Comparison of ENCODE assay signal across 1 mouse cellular context in genomic region chr5:115296347-115296746, GRCm38 (mm10).
TF ChIP-seq lines count a peak whose summit lies in the region.

No protein-coding gene starts in this region.

TF ChIP-seq in MEL, 35 proteins besides CTCF, POLR2A, EP300 and RAD21:
- TF ChIP-seq CHD2 (IDR thresholded peaks at IDR 0.05; ENCODE audit: low read length), result no peak
- TF ChIP-seq TBP (IDR thresholded peaks at IDR 0.05; ENCODE audit: low read depth, low read length), result no peak
- TF ChIP-seq USF2 (IDR thresholded peaks at IDR 0.05; ENCODE audit: borderline replicate concordance in 1 of 2, insufficient read depth in 1 of 2, low read depth in 1 of 2, low read length in 2 of 2), result no peak
- TF ChIP-seq MAZ (IDR thresholded peaks at IDR 0.05; ENCODE audit: low read depth, low read length), result no peak
- TF ChIP-seq E2F4 (IDR thresholded peaks at IDR 0.05; ENCODE audit: borderline replicate concordance, low read depth, low read length), result no peak
- no peak for TF ChIP-seq POLR2AphosphoS2 (IDR thresholded peaks at IDR 0.05; ENCODE audit: low read length)
- no peak for TF ChIP-seq JUND (IDR thresholded peaks at IDR 0.05; ENCODE audit: low read depth, low read length)
- TF ChIP-seq UBTF (IDR thresholded peaks at IDR 0.05; ENCODE audit: borderline replicate concordance, insufficient read depth, low read depth, low read length), result no peak
- TF ChIP-seq SIN3A (IDR thresholded peaks at IDR 0.05; ENCODE audit: low read length), result no peak
- TF ChIP-seq MYB (IDR thresholded peaks at IDR 0.05; ENCODE audit: low read depth, low read length), result no peak
- no peak for TF ChIP-seq CHD1 (IDR thresholded peaks at IDR 0.05; ENCODE audit: low read depth, low read length)
- TF ChIP-seq TCF12 (IDR thresholded peaks at IDR 0.05; ENCODE audit: low read depth, low read length), result no peak
- no peak for TF ChIP-seq SMC3 (IDR thresholded peaks at IDR 0.05; ENCODE audit: low read depth, low read length)
- no peak for TF ChIP-seq MXI1 (IDR thresholded peaks at IDR 0.05; ENCODE audit: low read depth, low read length)
